Mouse (Mus musculus) MEL (cell line): ENCODE results near the gene Ribc1.

Experiments used
- BHLHE40 ChIP-seq: IDR thresholded peaks from 2 replicates; pipeline ENCODE4 v1.6.1; 2012; ENCODE audit warnings: low read depth, mild to moderate bottlenecking, inconsistent platforms, low read length, improper control_type of control experiment, borderline replicate concordance
- CHD1 ChIP-seq: IDR thresholded peaks from 2 replicates; pipeline ENCODE4 v1.6.1; 2012; ENCODE audit warnings: low read depth, mild to moderate bottlenecking, inconsistent platforms, low read length, improper control_type of control experiment
- EP300 ChIP-seq, 2 experiments: IDR thresholded peaks; 2 replicates each; pipeline ENCODE4 v1.6.1; 2011; ENCODE audit warnings: improper control_type of control experiment in 2 of 2, low read length in 2 of 2, low read depth in 1 of 2, mild to moderate bottlenecking in 1 of 2
- KAT2A ChIP-seq: conservative IDR thresholded peaks from 2 replicates; pipeline ENCODE4 v1.6.1; 2012; ENCODE audit warnings: low read depth, low read length, improper control_type of control experiment, inconsistent platforms
- SIN3A ChIP-seq: IDR thresholded peaks from 2 replicates; pipeline ENCODE4 v1.6.1; 2012; ENCODE audit warnings: low read length, improper control_type of control experiment, inconsistent platforms
- USF1 ChIP-seq: IDR thresholded peaks from 2 replicates; pipeline ENCODE4 v1.6.1; 2014; ENCODE audit warnings: low read depth, mild to moderate bottlenecking, inconsistent platforms, low read length, improper control_type of control experiment, moderate library complexity
- ZMIZ1 ChIP-seq: IDR thresholded peaks from 2 replicates; pipeline ENCODE4 v1.6.1; 2012; ENCODE audit warnings: low read depth, mild to moderate bottlenecking, inconsistent platforms, low read length, improper control_type of control experiment, moderate library complexity
- ZNF384 ChIP-seq: IDR thresholded peaks from 2 replicates; pipeline ENCODE4 v1.6.1; 2012; ENCODE audit warnings: low read depth, mild to moderate bottlenecking, inconsistent platforms, low read length, improper control_type of control experiment

DNA sequence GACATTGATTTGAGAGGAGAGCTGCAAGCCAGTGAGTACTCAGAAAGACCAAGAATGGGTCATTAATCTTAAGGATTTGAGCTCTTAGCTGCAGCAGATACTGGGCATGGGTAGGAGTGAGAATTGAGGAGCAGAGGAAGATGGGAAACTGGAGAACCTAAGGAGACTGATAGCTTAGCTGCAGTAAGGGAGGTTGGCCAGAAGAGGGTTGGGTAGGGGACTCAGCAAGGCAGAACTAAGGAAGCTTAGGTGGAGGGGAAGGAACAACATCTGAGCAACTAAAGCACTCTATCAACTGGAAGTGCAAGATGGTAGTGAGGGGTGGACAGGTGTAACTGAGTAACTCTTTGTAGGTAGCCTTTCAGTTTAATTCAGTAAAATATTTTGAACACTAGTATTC, 31.1 kb upstream of the Ribc1 start:
- TF ChIP-seq USF1 (no peak), KAT2A (no peak), EP300 (IDR thresholded peaks at IDR 0.05; ENCODE audit: low read depth in 1 of 2, low read length in 2 of 2) (no peak), BHLHE40 (no peak), ZMIZ1 (no peak), SIN3A (no peak), CHD1 (no peak), ZNF384 (no peak)
